Mouse (Mus musculus): ENCODE data around the gene Tceal5.

Gene Tceal5

DNA sequence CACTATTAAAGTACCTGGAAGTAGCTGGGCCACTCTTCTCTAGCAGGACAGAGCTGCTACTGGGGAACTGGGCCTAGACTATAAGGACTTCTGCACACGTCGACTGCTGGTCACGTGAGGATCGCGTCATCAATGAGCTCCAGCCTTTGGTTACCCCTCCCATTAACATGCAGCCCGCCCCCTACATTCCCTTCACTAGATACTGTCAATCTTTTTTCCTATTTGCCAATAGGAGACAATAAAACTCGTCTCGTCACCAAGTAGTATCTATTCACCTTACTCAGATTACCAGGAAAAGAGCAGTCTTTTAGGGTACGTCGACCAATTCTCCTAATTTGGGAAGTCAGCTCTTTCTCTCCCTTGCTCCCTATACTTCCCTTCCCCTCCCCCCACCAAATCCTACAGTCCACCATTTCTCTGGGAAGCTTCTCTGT, 31.5 kb downstream of the Tceal5 start, which contains the start of gene Tceal8:
TSS of gene Tceal8 (minus strand) at position 225 of the 434 bp plus-strand sequence.
- DNase-seq (ENCODE audit: low spot score): peak; percentile 71

DNA sequence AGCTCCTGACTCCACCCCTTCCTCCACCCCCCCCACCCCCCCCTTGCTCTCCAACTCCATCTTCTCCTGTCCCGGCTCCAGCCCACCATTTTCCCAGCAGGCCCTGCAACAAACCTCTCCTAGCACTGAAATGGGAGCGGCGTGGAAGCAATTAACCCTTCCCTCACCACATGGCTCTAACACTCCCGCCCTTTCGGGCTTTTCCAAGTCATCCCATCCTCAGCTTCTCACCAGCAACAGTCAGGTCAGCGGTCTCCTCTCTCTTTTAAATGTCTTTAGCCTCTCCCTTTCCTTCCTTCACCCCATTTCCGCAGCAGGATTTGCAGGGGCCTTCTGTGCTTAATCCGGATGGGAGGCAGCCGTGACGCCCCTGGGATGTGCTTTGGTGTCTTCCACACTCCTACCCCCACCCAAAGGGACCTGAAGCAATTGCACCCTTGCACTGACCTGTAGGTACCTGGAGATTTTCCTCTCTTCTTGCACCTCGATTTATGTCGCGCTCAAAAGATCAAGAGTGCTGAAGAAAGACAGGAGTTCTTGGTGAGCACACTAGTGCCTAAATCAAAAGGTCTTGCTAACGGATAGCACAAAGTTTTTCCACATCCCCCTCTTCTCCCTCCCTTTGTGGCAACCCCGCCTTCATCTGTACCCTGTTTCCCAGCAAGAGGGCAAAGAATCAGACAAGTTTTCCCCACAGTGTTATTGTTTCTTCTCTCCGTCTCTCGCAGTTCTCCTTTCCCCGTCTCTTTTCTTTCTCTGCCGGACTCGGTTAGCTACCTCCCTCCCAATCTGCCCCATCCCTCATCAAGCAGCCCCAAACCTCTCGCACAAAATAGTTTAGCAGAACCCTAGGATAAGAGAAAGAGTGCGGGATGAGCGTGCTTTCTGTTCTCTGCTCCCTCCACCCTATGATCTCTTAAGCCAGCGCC, 32.2 kb downstream of the Tceal5 start:
- DNase-seq (ENCODE audit: low spot score): peak; percentile 28

DNA sequence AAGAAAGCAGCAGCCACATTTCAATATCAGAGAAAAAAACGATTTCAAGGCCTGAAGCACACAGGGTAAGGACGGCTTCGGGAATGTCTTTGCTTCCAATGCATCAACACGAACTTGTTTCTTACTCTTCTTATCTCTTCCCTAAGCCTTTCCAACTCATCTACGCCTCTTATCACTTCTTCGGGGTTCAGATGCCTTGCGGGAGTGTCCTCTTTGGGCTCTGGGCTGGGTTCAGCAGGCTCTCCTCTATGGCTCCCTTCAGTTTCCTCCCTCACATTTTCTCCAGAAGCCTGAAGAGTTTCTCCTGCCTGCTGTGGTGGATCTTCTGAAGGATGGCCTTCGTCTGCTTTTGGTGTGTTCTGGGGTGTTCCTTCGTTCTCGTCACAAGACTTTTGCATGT, 33.1 kb downstream of the Tceal5 start:
- no peak for DNase-seq (ENCODE audit: low spot score)
